ENCODE assay signal across 10 mouse cellular contexts in the genomic region with DNA sequence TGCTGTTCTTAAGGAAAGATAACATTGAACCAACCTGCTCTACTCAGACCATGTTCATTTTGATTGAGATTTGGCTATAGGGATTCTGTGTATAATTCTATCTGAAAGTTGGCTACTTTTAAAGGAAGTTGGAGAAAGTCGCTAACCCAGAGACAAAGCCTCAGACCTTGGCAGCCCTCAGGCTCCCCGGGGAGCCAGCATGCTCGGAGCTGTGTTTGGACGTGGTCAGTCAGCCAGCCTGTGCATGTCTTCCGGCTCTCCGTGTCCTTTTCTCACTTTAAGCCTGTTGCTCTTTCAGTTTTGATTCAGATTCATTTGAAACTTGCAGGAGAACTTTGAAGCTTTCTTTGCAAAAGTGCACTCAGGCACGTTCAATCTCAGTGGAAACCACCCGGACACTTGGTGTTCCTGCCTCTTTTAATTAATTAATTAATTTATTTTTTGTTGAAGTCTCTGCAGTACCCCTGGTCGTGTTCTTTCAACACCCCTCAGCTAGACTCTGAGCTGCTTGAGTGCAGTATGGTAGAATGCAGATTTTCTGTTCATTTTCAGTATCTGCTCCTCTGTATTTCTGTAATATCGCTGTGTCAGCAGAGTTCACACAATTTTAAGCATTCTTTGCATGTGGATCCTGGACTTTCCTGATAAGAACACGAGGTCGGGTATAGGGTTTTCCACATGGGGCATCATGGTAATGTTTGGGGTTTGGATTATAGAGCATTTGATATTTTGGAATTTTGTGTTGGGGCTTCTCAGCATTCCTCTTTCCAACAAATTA.
DNase-seq lines count a peak whose midpoint lies in the region; ATAC-seq and TF ChIP-seq lines count a peak whose summit lies in the region.
"Had no signal": no experiment of that assay in that cellular context is flagged by ENCODE, and none has a peak within 500 bp of the region (broad histone marks: within the 10 kb centered on the region; RNA-seq: fewer than 3 reads in every experiment).

No protein-coding gene starts in this region.

- no peak overlapping the region for H3K4me3 ChIP-seq in hindbrain, postnatal 0 days (ENCODE audit: low read length)
- H3K4me3 ChIP-seq in hindbrain, embryonic 10.5 days: no peak overlapping the region
- H3K4me3 ChIP-seq in heart, postnatal 0 days (ENCODE audit: low read depth, low read length): no peak overlapping the region
- H3K4me3 ChIP-seq: limb, embryonic 12.5 days had no signal

- no peak for TF ChIP-seq CTCF in hindbrain, postnatal 0 days (IDR thresholded peaks at IDR 0.05; ENCODE audit: low read depth)
- no peak for TF ChIP-seq CTCF in heart, postnatal 0 days (IDR thresholded peaks at IDR 0.05; ENCODE audit: low read depth)

- no peak overlapping the region for H3K9ac ChIP-seq in hindbrain, postnatal 0 days (replicated peaks; ENCODE audit: low read length)
- no peak overlapping the region for H3K9ac ChIP-seq in heart, postnatal 0 days (replicated peaks; ENCODE audit: low read depth, low read length)
- H3K9ac ChIP-seq: limb, embryonic 12.5 days had no signal

- no peak for DNase-seq in hindbrain, postnatal 0 days (ENCODE audit: low spot score)
- DNase-seq in hindbrain, embryonic 10.5 days (ENCODE audit: low spot score): no peak
- peak; percentile 30 for DNase-seq in urinary bladder, postnatal 14 days (ENCODE audit: low spot score)
- DNase-seq in urinary bladder, postnatal 10 days (ENCODE audit: low spot score): no peak
- peak; percentile 39 for DNase-seq in heart, postnatal 0 days (ENCODE audit: low spot score)
- no peak for DNase-seq in spleen, adult 12 weeks (ENCODE audit: low spot score)
- no peak for DNase-seq in left cerebral cortex, adult 8-10 months (ENCODE audit: low spot score in 2 of 2)

- H3K4me1 ChIP-seq in hindbrain, postnatal 0 days (ENCODE audit: insufficient read depth, low read length): peaks cover 5% of the 10 kb centered on the region; the same call in 1 of the 2 replicates
- H3K4me1 ChIP-seq in hindbrain, embryonic 10.5 days (replicated peaks): 0 out of 2 replicates have a peak, but pooled peaks cover 2% of the 10 kb centered on the region
- no peaks in the 10 kb centered on the region for H3K4me1 ChIP-seq in heart, postnatal 0 days (ENCODE audit: control insufficient read depth, insufficient read depth)
- H3K4me1 ChIP-seq: limb, embryonic 12.5 days had no signal

- no peak for ATAC-seq in hindbrain, postnatal 0 days
- no peak for ATAC-seq in heart, postnatal 0 days (ENCODE audit: insufficient read depth, low read depth)
- ATAC-seq in megakaryocyte progenitor cell, adult 5-6 weeks (replicated peaks; ENCODE audit: poor library complexity): no peak

- no peak overlapping the region for H3K27ac ChIP-seq in hindbrain, postnatal 0 days
- H3K27ac ChIP-seq in hindbrain, embryonic 10.5 days: no peak overlapping the region
- H3K27ac ChIP-seq in heart, postnatal 0 days (ENCODE audit: low read depth): no peak overlapping the region
- H3K27ac ChIP-seq: limb, embryonic 12.5 days; macrophage had no signal

- peaks cover 4% of the 10 kb centered on the region; the same call in 1 of the 2 replicates for H3K27me3 ChIP-seq in hindbrain, postnatal 0 days (ENCODE audit: insufficient read depth, low read length)
- H3K27me3 ChIP-seq in hindbrain, embryonic 10.5 days (ENCODE audit: insufficient read depth, poor library complexity, severe bottlenecking): peaks cover 1% of the 10 kb centered on the region
- 0 out of 2 replicates have a peak, but pooled peaks cover 1% of the 10 kb centered on the region for H3K27me3 ChIP-seq in heart, postnatal 0 days (ENCODE audit: control insufficient read depth, insufficient read depth, low read length)

- H3K9me3 ChIP-seq in hindbrain, postnatal 0 days (ENCODE audit: low read length): no peaks in the 10 kb centered on the region
- H3K9me3 ChIP-seq in hindbrain, embryonic 10.5 days: no peaks in the 10 kb centered on the region
- H3K9me3 ChIP-seq in heart, postnatal 0 days (replicated peaks; ENCODE audit: control insufficient read depth, low read length): no peaks in the 10 kb centered on the region
- H3K9me3 ChIP-seq: limb, embryonic 12.5 days had no signal

- H3K4me2 ChIP-seq in hindbrain, postnatal 0 days (ENCODE audit: low read depth, low read length): 0 out of 2 replicates have a peak overlapping the region, but pooled peaks have one; percentile 7
- H3K4me2 ChIP-seq in heart, postnatal 0 days (ENCODE audit: low read depth, low read length): no peak overlapping the region
- H3K4me2 ChIP-seq: limb, embryonic 12.5 days had no signal

- H3K36me3 ChIP-seq in hindbrain, postnatal 0 days (ENCODE audit: insufficient read depth, low read length): no peaks in the 10 kb centered on the region
- H3K36me3 ChIP-seq in hindbrain, embryonic 10.5 days: no peaks in the 10 kb centered on the region
- H3K36me3 ChIP-seq in heart, postnatal 0 days (replicated peaks; ENCODE audit: control insufficient read depth, insufficient read depth, low read length): no peaks in the 10 kb centered on the region
- H3K36me3 ChIP-seq: limb, embryonic 12.5 days had no signal

- WGBS in hindbrain, postnatal 0 days: 45% methylated on average over 12 of the region's 12 CpGs
- 65% methylated on average over 12 of the region's 12 CpGs for WGBS in hindbrain, embryonic 10.5 days
- WGBS in heart, postnatal 0 days: 52% methylated on average over 12 of the region's 12 CpGs

- TF ChIP-seq EP300 in heart, postnatal 0 days (IDR thresholded peaks at IDR 0.05; ENCODE audit: low read depth): no peak

Comparison
In these comparisons a context has a peak if more than half of its experiments do, and no peak if none do; other contexts are left out.
1. DNase-seq: peak in urinary bladder, postnatal 14 days (single experiment) and heart, postnatal 0 days (single experiment); none in hindbrain, postnatal 0 days (single experiment), hindbrain, embryonic 10.5 days (single experiment), urinary bladder, postnatal 10 days (single experiment), spleen, adult 12 weeks (single experiment) and left cerebral cortex, adult 8-10 months (0 of 2).